Mouse (Mus musculus) heart, adult 9 months (tissue): ENCODE measurements around the gene Tbx10.
"Not testable (repeated sequence)": the region's sequence is repeated elsewhere in the genome, so short reads cannot be mapped to it uniquely, and the experiment has no call there.

Experiments
- DNase-seq, 2 experiments: peaks; one replicate each; pipeline ENCODE4 v3.0.0; 2022; ENCODE audit warnings: low spot score in 2 of 2

The Tbx10 gene

DNA sequence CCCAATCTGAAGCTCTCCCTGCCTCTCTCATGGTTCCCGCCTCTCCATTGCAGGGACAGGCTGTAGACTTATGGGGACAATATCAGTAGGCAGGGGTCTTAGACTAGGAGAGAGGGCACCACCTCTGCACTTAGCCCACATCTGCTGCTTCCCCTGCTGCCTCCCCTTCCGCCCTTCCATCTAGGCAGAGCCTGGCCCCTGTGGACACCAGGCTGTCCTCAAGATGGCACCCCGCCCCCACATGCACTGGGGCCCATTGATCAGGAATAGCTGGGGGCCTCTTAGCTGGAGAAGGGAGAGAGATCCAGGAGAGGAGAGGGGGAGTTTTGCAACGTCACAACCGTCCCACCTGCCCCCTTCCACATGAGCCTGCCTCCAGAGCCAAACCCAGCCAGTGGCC, at the start of gene Tbx10:
Gene Tbx10, plus strand, starts transcription at position 337 of the 400 bp plus-strand sequence.
- DNase-seq, result no peak

- no peak for DNase-seq
These were observed 49.4 kb upstream of the Tbx10 start for GRCm38 (mm10) chr19:3942986-3943735.

DNA sequence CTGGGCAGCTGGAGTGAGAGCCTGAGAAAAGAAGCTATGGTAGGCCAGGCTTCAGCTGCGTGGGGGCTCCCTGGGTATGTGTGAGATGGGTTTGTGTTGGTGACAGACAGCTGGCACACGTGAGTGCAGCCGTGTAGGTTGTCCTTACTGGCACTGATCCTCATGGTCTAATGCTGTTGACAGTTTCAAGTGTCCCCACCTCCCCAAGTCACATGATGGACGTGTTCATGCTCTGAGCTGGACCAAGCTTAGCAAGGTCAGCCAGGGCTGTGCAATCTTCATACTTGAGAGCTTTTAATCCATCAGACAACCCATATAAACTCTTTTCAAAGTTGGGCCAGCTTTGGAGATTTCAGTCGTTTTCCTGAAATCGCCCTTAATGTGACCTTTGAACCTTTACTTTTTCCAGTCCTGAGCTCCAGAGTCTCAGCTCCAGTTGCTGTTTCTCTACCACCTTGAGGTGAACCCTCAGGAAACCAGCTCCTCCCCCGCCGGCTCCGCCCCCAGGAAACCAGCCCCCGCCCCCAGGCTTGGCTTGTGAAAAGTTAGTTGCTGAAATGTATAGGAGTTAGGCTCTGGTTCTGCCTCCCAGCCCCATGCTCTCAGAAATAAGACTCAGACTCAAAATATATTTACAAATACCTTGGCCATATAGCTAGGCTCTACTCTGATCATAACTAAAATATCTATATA, 46.5 kb upstream of the Tbx10 start:
- DNase-seq, result peak in 1 of 2 experiments; percentile 39

DNA sequence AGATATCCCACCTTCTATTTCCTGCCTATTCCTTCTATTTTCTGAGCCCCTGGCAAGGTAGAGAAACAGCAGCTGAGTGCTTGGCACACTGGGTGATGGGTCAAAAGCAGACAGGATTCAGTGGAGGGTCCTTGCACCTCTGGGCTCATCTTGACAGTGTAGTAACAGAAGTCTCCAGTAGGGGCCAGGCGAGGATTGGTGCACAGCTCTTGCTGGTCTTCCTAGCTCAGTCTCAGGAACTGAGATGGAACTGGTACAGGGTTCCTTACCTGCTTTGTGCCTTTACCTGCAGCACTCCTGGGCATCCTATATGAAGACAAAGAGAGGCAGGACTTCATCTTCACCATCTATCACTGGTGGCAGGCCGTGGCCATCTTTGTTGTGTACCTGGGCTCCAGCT, 45.8 kb upstream of the Tbx10 start:
- DNase-seq, result peak in 1 of 2 experiments; percentile 63

DNA sequence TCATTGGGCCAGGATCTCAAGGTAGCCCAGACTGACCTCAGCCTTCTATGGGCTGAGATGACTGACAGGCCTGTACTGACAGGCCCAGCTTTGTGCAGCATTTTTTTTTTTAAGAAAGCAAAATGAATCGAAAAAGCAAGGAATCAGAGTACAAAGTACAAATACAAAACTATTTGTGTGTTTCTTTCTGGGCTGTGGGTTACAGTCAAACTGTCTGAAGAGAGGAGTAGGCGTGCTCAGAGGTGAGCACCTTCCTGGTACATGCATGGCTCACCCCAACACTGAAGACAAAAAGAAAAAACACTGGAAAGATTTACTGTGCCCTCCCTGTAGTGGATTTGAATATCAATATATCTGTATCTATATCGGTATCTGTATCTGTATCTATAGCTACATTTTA, 44.7 kb upstream of the Tbx10 start:
- no peak for DNase-seq

DNA sequence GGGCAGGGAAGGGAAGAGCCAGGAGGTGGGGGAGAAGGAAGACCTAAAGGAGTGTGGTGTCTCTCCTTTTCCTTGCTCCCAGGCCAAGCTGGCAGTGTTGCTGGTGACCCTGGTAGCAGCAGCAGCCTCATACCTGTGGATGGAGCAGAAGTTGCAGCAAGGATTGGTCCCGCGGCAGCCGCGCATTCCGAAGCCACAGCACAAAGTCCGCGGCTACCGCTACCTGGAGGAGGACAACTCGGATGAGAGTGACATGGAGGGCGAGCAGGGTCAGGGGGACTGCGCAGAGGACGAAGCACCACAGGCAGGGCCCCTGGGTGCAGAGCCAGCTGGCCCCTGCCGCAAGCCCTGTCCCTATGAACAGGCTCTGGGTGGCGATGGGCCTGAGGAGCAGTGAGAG, 44.0 kb upstream of the Tbx10 start:
- DNase-seq, result no peak

- DNase-seq, result no peak
These were observed 42.2 kb upstream of the Tbx10 start for GRCm38 (mm10) chr19:3950331-3950730.

DNA sequence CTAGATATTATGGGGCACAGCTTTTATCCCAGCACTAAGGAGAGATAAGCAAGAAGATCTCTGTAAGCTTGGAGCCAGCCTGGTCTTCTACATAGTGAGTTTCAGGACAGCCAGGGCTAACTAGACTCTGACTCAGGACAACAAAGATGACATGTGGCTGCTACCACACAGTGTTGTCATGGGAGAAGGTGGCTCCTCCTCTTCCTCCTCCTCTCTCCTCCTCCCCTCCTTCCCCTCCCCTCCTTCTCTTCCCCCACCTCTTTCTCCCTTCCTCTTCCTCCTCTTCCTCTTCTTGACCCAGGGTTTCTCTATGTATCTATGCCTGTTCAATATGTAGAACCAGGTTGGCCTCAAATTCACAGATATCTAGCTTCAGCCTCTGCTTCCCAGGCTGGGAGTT, 41.1 kb upstream of the Tbx10 start:
- no peak for DNase-seq

- DNase-seq, result no peak
These were observed 40.5 kb upstream of the Tbx10 start for GRCm38 (mm10) chr19:3952099-3952498.

- no peak for DNase-seq
These were observed 37.5 kb upstream of the Tbx10 start for GRCm38 (mm10) chr19:3955033-3955432.

- no peak for DNase-seq
These were observed 36.7 kb upstream of the Tbx10 start for GRCm38 (mm10) chr19:3955804-3956203.

GRCm38 (mm10) chr19:3957296-3958036, 35.1 kb upstream of the Tbx10 start:
- DNase-seq, result not testable (repeated sequence)

- no peak for DNase-seq
These were observed 34.1 kb upstream of the Tbx10 start, which contains the start of gene Aldh3b3 for GRCm38 (mm10) chr19:3958470-3958869. TSS of gene Aldh3b3 (plus strand) at chr19:3958645.

- DNase-seq, result no peak
These were observed 33.5 kb upstream of the Tbx10 start for GRCm38 (mm10) chr19:3959030-3959429.

DNA sequence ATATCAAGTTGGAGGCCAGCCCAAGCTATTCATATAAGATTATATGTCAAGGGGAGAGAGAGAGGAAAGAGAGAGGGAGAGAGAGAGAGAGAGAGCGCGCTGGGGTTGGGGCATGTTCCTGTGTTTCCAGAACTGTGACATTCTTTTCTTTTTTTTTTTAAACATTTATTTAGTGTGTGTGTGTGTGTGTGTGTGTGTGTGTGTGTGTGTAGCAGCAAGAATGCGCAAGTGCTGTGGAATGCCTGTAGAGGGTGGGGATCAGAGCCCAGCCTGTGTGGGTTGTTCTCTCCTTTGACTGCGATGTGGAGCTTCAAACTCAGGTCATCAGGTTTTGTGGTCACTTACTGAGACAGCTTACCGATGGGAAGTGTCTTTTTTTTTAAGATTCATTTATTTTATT, 32.3 kb upstream of the Tbx10 start:
- no peak for DNase-seq

GRCm38 (mm10) chr19:3961805-3962204, 30.7 kb upstream of the Tbx10 start:
- not testable (repeated sequence) for DNase-seq

- no peak for DNase-seq
These were observed 30.1 kb upstream of the Tbx10 start for GRCm38 (mm10) chr19:3962469-3962868.

DNA sequence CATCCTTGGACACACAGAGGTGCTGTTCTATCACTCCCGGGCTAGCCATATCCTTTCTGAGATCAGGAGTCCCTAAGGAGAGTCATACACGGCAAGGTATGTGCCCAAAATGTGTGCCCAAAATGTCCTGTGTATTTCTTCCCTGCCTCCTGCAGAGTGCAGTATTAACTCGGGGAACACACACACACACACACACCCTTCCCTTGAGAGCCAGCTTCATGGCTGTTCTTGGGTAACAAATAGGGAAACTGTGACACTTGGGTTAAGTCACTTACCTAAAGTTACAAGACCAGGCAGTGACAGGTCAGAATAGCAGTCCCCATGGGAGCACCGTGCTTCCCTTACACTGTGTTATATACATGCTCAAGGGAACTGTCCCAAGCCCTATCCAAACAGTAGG, 28.5 kb upstream of the Tbx10 start:
- DNase-seq, result no peak

DNA sequence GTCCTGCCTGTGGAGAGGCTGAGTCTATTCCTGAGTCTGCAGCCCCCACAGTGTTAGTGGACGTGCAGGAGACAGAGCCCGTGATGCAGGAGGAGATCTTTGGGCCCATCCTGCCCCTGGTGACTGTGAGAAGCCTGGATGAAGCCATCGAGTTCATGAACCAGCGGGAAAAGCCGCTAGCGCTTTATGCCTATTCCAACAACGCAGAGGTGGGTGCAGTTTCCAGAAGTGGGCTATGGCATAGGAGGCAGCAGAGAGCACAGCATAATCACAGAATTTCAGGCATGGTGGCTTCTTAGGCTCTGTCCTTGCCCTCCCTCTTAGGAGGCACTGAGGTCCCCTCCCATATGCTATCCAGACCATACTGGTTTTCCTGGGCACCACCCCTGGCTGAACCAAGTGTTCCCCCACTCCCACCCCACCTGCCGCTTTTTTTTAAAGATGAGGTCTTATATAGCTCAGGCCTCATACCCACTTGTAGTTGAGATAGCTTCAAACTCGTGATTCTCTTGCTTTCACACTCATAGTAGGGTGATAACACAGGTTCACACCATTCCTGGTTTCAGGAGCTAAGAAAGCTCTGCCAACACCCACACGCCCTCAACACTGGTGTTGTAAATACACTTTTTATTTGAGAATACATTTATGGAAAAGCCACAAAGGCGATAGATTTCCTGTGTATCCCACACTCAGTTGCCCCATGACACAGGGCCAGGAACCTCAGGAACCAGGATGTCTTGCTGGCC, 26.0 kb upstream of the Tbx10 start:
- DNase-seq, result no peak

DNA sequence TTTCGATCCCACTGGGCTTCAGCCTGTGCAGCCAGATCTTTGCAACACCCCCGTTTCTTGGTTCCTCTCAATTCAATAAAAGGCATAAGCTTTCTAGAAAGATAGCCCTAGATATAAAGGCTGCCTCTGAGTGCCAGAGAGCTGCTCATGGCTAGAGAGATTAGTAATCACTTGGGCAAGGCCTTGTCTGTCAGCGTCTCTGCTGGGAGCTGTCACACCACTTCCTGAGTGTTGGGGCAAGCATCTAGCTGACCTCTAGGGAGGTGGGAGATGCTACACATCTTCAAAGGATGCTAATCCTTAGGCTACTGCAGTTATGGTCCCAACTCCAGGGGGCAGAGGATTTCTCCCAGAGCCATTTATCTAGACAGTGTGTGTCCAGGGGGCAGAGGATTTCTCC, 25.3 kb upstream of the Tbx10 start:
- DNase-seq, result no peak

DNA sequence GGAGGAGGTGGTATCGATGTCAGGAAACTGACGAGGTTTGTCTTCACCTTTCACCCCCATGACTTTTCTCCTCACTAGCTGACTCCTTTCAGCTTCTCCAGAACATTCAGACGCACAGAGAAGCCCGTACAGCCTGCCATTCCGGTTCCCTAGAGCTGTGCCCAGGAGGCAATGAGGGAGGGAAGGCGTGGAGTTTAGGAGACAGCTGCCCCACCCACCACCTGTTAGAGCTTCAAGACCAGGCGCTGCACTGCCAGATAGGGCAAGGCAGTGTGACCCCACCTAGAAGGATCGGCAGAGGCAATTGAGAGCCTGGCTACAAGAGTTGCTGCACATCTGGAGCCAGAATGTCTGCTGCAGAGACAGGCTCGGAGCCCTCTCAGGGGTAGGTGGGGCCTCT, 20.3 kb upstream of the Tbx10 start, which contains the start of gene Aldh3b2:
Gene Aldh3b2, plus strand, starts transcription at position 100 of the 400 bp plus-strand sequence.
- no peak for DNase-seq

DNA sequence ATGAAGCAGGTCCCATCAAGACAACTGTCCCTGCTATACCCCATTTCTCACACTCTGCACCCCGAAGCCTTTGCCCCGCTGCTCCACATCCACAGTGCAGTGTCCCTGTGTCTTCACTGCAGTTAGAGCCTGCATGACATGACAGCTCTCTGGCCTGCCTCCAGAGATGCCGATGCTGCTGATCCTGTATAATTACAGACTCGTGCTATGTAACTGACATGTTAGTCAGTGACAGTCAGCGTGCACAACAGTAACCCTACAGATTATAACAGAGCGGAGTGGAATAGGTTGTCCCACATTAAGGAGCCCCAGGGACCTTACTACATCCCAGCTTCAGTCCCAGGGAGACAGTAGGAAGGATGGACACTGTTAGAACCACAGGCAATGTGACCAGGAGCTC, 17.9 kb upstream of the Tbx10 start:
- not testable (repeated sequence) for DNase-seq
